Mouse (Mus musculus): ENCODE measurements around the gene Cish. TPM values are rescaled to one million over a fixed set of nuclear protein-coding genes. Genes with fewer than 3 reads are reported as not detected.

Gene Cish
- polyA plus RNA-seq, 1 experiment from 2014 or later: 16.5 TPM

GRCm38 (mm10) chr9:107289211-107290076, 6.4 kb upstream of the Cish start, which contains the start of gene Mapkapk3:
Mapkapk3 (minus strand) TSS chr9:107289877.
- H3K9me3 ChIP-seq (replicated peaks; ENCODE audit: control insufficient read depth, low read length): no peaks in the 10 kb centered on the region
- peak within 1 kb of the TSS; percentile 96 for H3K27ac ChIP-seq (ENCODE audit: low read length)
- ATAC-seq (ENCODE audit: insufficient read depth, low FRiP score): peak; percentile 89
- H3K27me3 ChIP-seq (ENCODE audit: control insufficient read depth, insufficient read depth, low read length): no peaks in the 10 kb centered on the region
- H3K4me3 ChIP-seq (replicated peaks; ENCODE audit: low read length): peak within 1 kb of the TSS; percentile 47
- H3K4me2 ChIP-seq (ENCODE audit: low read depth, low read length): peak within 1 kb of the TSS; percentile 59
- no peaks in the 10 kb centered on the region for H3K36me3 ChIP-seq (ENCODE audit: control insufficient read depth, insufficient read depth, low read length)
- WGBS: 1% methylated on average over 49 of the region's 49 CpGs
- peaks cover 6% of the 10 kb centered on the region; the same call in 1 of the 2 replicates for H3K4me1 ChIP-seq (ENCODE audit: control insufficient read depth, insufficient read depth, low read length)
- peak within 1 kb of the TSS; percentile 76 for H3K9ac ChIP-seq (ENCODE audit: low read length)

DNA sequence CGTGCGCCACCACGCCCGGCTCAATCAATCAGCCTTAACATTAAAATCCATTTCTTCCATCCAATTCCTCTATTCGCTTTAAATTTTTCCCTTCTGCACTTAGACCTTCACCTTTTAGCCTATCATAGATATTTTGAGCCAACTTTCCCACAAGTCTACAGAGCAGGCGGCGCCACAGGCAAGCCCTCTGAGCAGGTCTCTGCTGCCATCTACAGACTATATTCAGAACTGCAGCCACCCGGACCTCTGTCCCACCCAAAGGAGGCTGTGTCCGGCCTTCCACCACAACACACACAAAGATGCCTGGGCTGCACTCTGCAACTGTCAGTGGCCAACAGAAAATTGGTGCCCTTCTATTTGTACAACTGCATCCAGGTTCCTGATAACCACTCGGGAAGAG, 4.9 kb upstream of the Cish start:
- Histone ChIP-seq H3K9me3 (replicated peaks; ENCODE audit: control insufficient read depth, low read length) (no peaks in the 10 kb centered on the region), H3K27ac (ENCODE audit: low read length) (no peak overlapping the region), H3K4me3 (replicated peaks; ENCODE audit: low read length) (no peak overlapping the region), H3K36me3 (ENCODE audit: control insufficient read depth, insufficient read depth, low read length) (no peaks in the 10 kb centered on the region), H3K4me2 (ENCODE audit: low read depth, low read length) (no peak overlapping the region), H3K4me1 (ENCODE audit: control insufficient read depth, insufficient read depth, low read length) (peaks cover 8% of the 10 kb centered on the region; the same call in 1 of the 2 replicates), H3K27me3 (ENCODE audit: control insufficient read depth, insufficient read depth, low read length) (no peaks in the 10 kb centered on the region), H3K9ac (ENCODE audit: low read length) (no peak overlapping the region)
- WGBS: 23% methylated on average over 10 of the region's 10 CpGs
- ATAC-seq (ENCODE audit: insufficient read depth, low FRiP score): no peak

DNA sequence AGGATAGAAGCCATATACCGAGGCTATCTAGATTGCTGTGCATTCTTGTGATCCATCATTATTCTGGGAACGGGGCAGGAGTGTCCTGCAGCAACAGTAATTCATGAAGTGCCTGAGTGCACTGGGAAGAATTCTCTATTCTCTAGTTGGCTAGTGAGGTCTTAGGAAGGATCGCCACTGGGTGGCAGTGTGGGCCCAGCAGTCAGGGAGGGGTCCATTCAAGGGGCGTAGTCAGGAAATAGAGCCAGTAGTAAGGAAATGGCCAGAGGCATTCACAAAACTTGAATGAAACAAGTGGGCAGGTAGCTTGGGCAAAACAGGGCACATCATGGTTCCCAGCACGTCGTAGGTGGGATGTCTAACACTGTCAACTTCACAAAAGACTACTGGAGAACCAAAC, 1.6 kb upstream of the Cish start:
- peaks cover 21% of the 10 kb centered on the region; the same call in 1 of the 2 replicates for H3K4me1 ChIP-seq (ENCODE audit: control insufficient read depth, insufficient read depth, low read length)
- H3K9me3 ChIP-seq (replicated peaks; ENCODE audit: control insufficient read depth, low read length): no peaks in the 10 kb centered on the region
- no peak overlapping the region for H3K9ac ChIP-seq (ENCODE audit: low read length)
- H3K36me3 ChIP-seq (ENCODE audit: control insufficient read depth, insufficient read depth, low read length): no peaks in the 10 kb centered on the region
- H3K27me3 ChIP-seq (ENCODE audit: control insufficient read depth, insufficient read depth, low read length): no peaks in the 10 kb centered on the region
- H3K27ac ChIP-seq (ENCODE audit: low read length): no peak overlapping the region
- no peak overlapping the region for H3K4me3 ChIP-seq (replicated peaks; ENCODE audit: low read length)
- WGBS: 1% methylated on average over 6 of the region's 6 CpGs
- no peak for ATAC-seq (ENCODE audit: insufficient read depth, low FRiP score)
- no peak overlapping the region for H3K4me2 ChIP-seq (ENCODE audit: low read depth, low read length)

DNA sequence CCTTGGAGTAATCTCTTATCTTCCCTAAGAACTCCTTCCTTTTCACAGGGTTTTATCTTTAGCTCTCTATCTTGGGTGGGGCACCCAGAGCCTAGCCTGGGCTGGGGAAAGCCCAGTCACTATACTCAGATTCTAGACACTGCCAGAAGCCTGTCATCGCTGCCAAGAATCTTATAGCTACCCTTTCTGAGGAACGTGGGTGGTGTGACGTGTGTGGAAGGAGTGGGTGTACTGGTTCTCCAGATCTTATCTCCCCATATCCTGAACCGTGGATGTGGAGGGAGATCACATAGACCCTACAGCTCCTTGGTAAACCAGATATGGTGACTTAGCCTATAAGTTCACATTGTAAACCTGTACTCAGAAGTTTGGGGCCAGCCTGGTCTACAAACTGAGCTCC, 210 bp upstream of the Cish start:
- Histone ChIP-seq H3K4me3 (replicated peaks; ENCODE audit: low read length) (peak overlapping the region; percentile 64), H3K9me3 (replicated peaks; ENCODE audit: control insufficient read depth, low read length) (no peaks in the 10 kb centered on the region), H3K4me1 (ENCODE audit: control insufficient read depth, insufficient read depth, low read length) (peaks cover 22% of the 10 kb centered on the region; the same call in 1 of the 2 replicates), H3K9ac (ENCODE audit: low read length) (peak overlapping the region; percentile 64), H3K36me3 (ENCODE audit: control insufficient read depth, insufficient read depth, low read length) (no peaks in the 10 kb centered on the region), H3K27ac (ENCODE audit: low read length) (peak overlapping the region; percentile 86; the same call in 1 of the 2 replicates), H3K4me2 (ENCODE audit: low read depth, low read length) (peak overlapping the region; percentile 77), H3K27me3 (ENCODE audit: control insufficient read depth, insufficient read depth, low read length) (no peaks in the 10 kb centered on the region)
- WGBS: 50% methylated on average over 4 of the region's 4 CpGs
- ATAC-seq (ENCODE audit: insufficient read depth, low FRiP score): no peak

DNA sequence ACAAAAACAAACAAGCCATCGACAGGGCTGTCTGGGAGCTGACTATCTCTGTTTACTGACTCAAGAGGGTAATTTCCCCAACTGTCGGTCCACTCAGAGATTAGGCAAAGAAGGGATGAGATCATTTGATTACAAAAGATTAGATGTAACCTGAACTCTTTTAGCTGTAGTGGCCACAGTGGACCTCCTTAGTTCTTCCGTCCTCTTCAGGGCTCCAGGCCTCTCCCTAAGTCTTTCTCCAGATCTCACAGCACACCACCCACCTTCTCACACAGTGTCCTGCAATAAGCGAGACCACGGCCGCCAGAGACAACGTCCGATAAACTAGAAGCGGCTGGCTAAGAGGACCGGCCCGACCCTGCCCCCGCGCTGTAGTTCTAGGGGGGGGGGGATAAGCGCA, 215 bp downstream of the Cish start:
- under 1% methylated on average over 14 of the region's 14 CpGs for WGBS

GRCm38 (mm10) chr9:107296501-107296965, 707 bp downstream of the Cish start:
- Histone ChIP-seq H3K36me3 (ENCODE audit: control insufficient read depth, insufficient read depth, low read length) (peaks cover 8% of the 10 kb centered on the region; the same call in 1 of the 2 replicates), H3K4me3 (replicated peaks; ENCODE audit: low read length) (peak overlapping the region; percentile 64), H3K27me3 (ENCODE audit: control insufficient read depth, insufficient read depth, low read length) (no peaks in the 10 kb centered on the region), H3K9me3 (replicated peaks; ENCODE audit: control insufficient read depth, low read length) (no peaks in the 10 kb centered on the region), H3K4me1 (ENCODE audit: control insufficient read depth, insufficient read depth, low read length) (peaks cover 22% of the 10 kb centered on the region; the same call in 1 of the 2 replicates), H3K9ac (ENCODE audit: low read length) (peak overlapping the region; percentile 85), H3K27ac (ENCODE audit: low read length) (peak overlapping the region; percentile 86), H3K4me2 (ENCODE audit: low read depth, low read length) (peak overlapping the region; percentile 77)
- peak; percentile 96 for ATAC-seq (ENCODE audit: insufficient read depth, low FRiP score)
- under 1% methylated on average over 30 of the region's 31 CpGs for WGBS

More for the DNA sequence above, 215 bp downstream of the Cish start:
- Histone ChIP-seq H3K4me3 (replicated peaks; ENCODE audit: low read length) (peak overlapping the region; percentile 64), H3K4me2 (ENCODE audit: low read depth, low read length) (peak overlapping the region; percentile 77), H3K36me3 (ENCODE audit: control insufficient read depth, insufficient read depth, low read length) (peaks cover 3% of the 10 kb centered on the region; the same call in 1 of the 2 replicates), H3K9me3 (replicated peaks; ENCODE audit: control insufficient read depth, low read length) (no peaks in the 10 kb centered on the region), H3K27ac (ENCODE audit: low read length) (peak overlapping the region; percentile 86), H3K9ac (ENCODE audit: low read length) (peak overlapping the region; percentile 64), H3K27me3 (ENCODE audit: control insufficient read depth, insufficient read depth, low read length) (no peaks in the 10 kb centered on the region), H3K4me1 (ENCODE audit: control insufficient read depth, insufficient read depth, low read length) (peaks cover 22% of the 10 kb centered on the region; the same call in 1 of the 2 replicates)
- peak; percentile 9; the same call in 1 of the 2 replicates for ATAC-seq (ENCODE audit: insufficient read depth, low FRiP score)

GRCm38 (mm10) chr9:107297059-107297458, 1.2 kb downstream of the Cish start:
- peak; percentile 0; the same call in 1 of the 2 replicates for ATAC-seq (ENCODE audit: insufficient read depth, low FRiP score)
- peaks cover 22% of the 10 kb centered on the region; the same call in 1 of the 2 replicates for H3K4me1 ChIP-seq (ENCODE audit: control insufficient read depth, insufficient read depth, low read length)
- 8% methylated on average over 16 of the region's 16 CpGs for WGBS
- H3K4me2 ChIP-seq (ENCODE audit: low read depth, low read length): peak overlapping the region; percentile 77
- peaks cover 10% of the 10 kb centered on the region; the same call in 1 of the 2 replicates for H3K36me3 ChIP-seq (ENCODE audit: control insufficient read depth, insufficient read depth, low read length)
- peak overlapping the region; percentile 85 for H3K9ac ChIP-seq (ENCODE audit: low read length)
- no peaks in the 10 kb centered on the region for H3K27me3 ChIP-seq (ENCODE audit: control insufficient read depth, insufficient read depth, low read length)
- peak overlapping the region; percentile 86 for H3K27ac ChIP-seq (ENCODE audit: low read length)
- H3K4me3 ChIP-seq (replicated peaks; ENCODE audit: low read length): peak overlapping the region; percentile 64
- H3K9me3 ChIP-seq (replicated peaks; ENCODE audit: control insufficient read depth, low read length): no peaks in the 10 kb centered on the region

DNA sequence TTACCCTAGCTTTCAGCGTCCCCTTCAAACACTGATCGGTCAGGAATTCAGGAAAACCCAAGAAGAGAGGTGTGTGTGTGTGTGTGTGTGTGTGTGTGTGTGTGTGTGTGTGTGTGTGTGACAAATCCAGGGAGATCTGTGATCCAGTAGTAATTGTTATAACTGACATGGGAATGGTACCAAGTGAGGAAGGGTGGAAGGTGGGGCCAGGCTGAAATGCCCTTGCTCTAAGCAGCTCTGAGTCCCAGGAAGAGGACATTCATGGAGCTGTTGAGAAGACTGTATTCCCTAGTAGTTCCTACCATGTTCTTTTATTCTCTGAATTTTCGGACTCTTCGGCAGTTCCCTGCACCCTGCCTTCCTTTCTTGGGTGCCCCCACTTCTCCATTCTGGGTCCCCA, 1.8 kb downstream of the Cish start:
- peak overlapping the region; percentile 86 for H3K27ac ChIP-seq (ENCODE audit: low read length)
- H3K4me2 ChIP-seq (ENCODE audit: low read depth, low read length): peak overlapping the region; percentile 77
- H3K4me3 ChIP-seq (replicated peaks; ENCODE audit: low read length): peak overlapping the region; percentile 64
- no peak for ATAC-seq (ENCODE audit: insufficient read depth, low FRiP score)
- H3K9ac ChIP-seq (ENCODE audit: low read length): peak overlapping the region; percentile 85
- 68% methylated on average over 4 of the region's 4 CpGs for WGBS
- H3K36me3 ChIP-seq (ENCODE audit: control insufficient read depth, insufficient read depth, low read length): peaks cover 10% of the 10 kb centered on the region; the same call in 1 of the 2 replicates
- H3K27me3 ChIP-seq (ENCODE audit: control insufficient read depth, insufficient read depth, low read length): no peaks in the 10 kb centered on the region
- peaks cover 22% of the 10 kb centered on the region; the same call in 1 of the 2 replicates for H3K4me1 ChIP-seq (ENCODE audit: control insufficient read depth, insufficient read depth, low read length)
- no peaks in the 10 kb centered on the region for H3K9me3 ChIP-seq (replicated peaks; ENCODE audit: control insufficient read depth, low read length)
